Mouse (Mus musculus): Measurements from ENCODE around the gene Cidec. TPM values are rescaled to one million over a fixed set of nuclear protein-coding genes. Genes with fewer than 3 reads are reported as not detected.

Gene Cidec
- total and polyA plus RNA-seq, 2 experiments: 0.92 to 1.5 TPM

DNA sequence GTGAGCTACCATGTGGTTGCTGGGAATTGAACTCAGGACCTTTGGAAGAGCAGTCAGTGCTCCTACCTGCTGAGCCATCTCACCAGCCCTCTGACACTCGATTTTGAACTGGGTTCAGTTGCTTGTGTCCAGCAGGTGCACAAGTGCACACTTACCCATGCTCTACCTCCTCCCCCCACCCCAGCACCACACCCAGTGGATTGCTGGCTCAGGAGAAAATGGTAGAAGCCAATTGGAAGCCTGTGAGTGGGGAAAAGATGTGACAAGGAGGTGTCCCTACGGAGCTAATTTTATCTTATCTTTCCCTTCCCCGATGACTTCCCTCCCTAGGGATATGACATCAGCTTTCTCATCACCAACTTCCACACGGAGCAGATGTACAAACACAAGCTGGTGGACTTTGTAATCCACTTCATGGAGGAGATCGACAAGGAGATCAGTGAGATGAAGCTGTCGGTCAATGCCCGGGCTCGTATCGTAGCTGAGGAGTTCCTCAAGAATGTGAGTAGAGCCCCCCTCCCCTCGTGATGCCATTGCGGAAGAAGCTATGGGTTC is 50.3 kb downstream of the Cidec start:
- no peaks in the 10 kb centered on the region for H3K27me3 ChIP-seq (ENCODE audit: control insufficient read depth, insufficient read depth, low read length)
- 77% methylated on average over 11 of the region's 11 CpGs for WGBS
- H3K9ac ChIP-seq (ENCODE audit: low read depth, low read length): no peak overlapping the region
- H3K27ac ChIP-seq (replicated peaks; ENCODE audit: insufficient read depth, low read depth, low read length): no peak overlapping the region
- H3K79me2 ChIP-seq (ENCODE audit: control insufficient read depth, insufficient read depth, low read length): peaks cover 6% of the 10 kb centered on the region; the same call in 1 of the 2 replicates
- TF ChIP-seq CTCF (IDR thresholded peaks at IDR 0.05; ENCODE audit: low read depth, low read length) (no peak), POLR2A (IDR thresholded peaks at IDR 0.05; ENCODE audit: extremely low read depth, insufficient read depth, low read length) (no peak)
- peaks cover 49% of the 10 kb centered on the region for H3K36me3 ChIP-seq (ENCODE audit: control insufficient read depth, insufficient read depth, low read length)
- H3K4me3 ChIP-seq (ENCODE audit: insufficient read depth, low read depth, low read length): no peak overlapping the region
- H3K4me1 ChIP-seq (ENCODE audit: control insufficient read depth, insufficient read depth, low read length): peaks cover 3% of the 10 kb centered on the region; the same call in 1 of the 2 replicates
- no peak for DNase-seq (ENCODE audit: extremely low read depth, low read depth, low spot score)

DNA sequence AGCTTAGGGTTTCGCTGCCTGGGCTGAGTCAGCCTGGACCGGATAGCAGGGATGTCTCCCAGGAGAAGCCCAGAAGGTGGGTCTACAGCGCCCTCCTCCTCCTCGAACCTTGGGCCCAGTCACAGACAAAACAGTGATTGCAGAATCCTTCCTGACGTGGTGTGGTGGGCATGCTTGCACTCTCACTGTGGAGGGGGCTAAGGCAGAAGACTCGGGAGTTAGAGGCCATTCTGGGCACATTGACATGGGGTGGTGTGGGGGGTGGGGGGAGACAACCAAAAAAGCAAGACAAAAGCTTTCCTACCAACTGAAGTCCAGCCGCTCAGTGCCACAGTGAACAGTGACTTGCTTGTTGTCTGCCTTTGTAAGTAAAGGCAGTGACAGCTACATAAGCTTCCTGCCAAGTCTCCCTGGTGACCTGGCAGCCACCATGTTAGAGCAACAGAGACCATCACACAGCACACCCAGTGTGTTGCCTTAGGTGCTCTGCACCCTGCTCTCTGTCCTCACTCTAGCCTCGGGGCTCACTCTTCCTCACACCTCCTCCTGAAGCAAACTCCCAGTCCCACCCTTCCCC is 51.1 kb downstream of the Cidec start:
- Histone ChIP-seq H3K27me3 (ENCODE audit: control insufficient read depth, insufficient read depth, low read length) (no peaks in the 10 kb centered on the region), H3K9ac (ENCODE audit: low read depth, low read length) (no peak overlapping the region), H3K79me2 (ENCODE audit: control insufficient read depth, insufficient read depth, low read length) (peaks cover 7% of the 10 kb centered on the region; the same call in 1 of the 2 replicates), H3K4me3 (ENCODE audit: insufficient read depth, low read depth, low read length) (no peak overlapping the region), H3K4me1 (ENCODE audit: control insufficient read depth, insufficient read depth, low read length) (no peaks in the 10 kb centered on the region), H3K27ac (replicated peaks; ENCODE audit: insufficient read depth, low read depth, low read length) (no peak overlapping the region), H3K36me3 (ENCODE audit: control insufficient read depth, insufficient read depth, low read length) (peaks cover 42% of the 10 kb centered on the region)
- TF ChIP-seq POLR2A (IDR thresholded peaks at IDR 0.05; ENCODE audit: extremely low read depth, insufficient read depth, low read length): no peak
- no peak for TF ChIP-seq CTCF (IDR thresholded peaks at IDR 0.05; ENCODE audit: low read depth, low read length)
- no peak for DNase-seq (ENCODE audit: extremely low read depth, low read depth, low spot score)
- 96% methylated on average over 8 of the region's 8 CpGs for WGBS

DNA sequence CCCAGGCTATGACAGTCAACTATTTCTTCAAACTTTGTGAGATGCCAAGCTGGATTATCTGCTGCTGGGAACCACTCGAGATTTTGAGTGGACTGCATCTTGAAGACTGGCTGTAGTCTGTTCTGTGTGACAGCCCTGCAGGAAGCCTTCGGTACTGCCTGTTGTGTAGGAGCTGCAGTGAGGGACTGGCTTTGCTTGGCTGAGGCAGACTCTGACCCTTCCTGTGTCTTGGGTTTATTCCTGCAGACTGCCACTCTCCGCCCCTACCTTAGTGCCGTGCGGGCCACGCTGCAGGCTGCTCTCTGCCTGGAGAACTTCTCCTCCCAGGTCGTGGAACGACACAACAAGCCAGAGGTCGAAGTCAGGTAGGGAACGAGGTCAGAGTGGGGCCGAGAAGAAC is 55.1 kb downstream of the Cidec start:
- H3K4me1 ChIP-seq (ENCODE audit: control insufficient read depth, insufficient read depth, low read length): peaks cover 7% of the 10 kb centered on the region
- H3K4me3 ChIP-seq (ENCODE audit: insufficient read depth, low read depth, low read length): no peak overlapping the region
- no peaks in the 10 kb centered on the region for H3K27me3 ChIP-seq (ENCODE audit: control insufficient read depth, insufficient read depth, low read length)
- H3K79me2 ChIP-seq (ENCODE audit: control insufficient read depth, insufficient read depth, low read length): peaks cover 20% of the 10 kb centered on the region; the same call in 1 of the 2 replicates
- no peak overlapping the region for H3K9ac ChIP-seq (ENCODE audit: low read depth, low read length)
- WGBS: 91% methylated on average over 11 of the region's 11 CpGs
- TF ChIP-seq POLR2A (IDR thresholded peaks at IDR 0.05; ENCODE audit: extremely low read depth, insufficient read depth, low read length) (no peak), CTCF (IDR thresholded peaks at IDR 0.05; ENCODE audit: low read depth, low read length) (no peak)
- H3K27ac ChIP-seq (replicated peaks; ENCODE audit: insufficient read depth, low read depth, low read length): no peak overlapping the region
- DNase-seq (ENCODE audit: extremely low read depth, low read depth, low spot score): no peak
- H3K36me3 ChIP-seq (ENCODE audit: control insufficient read depth, insufficient read depth, low read length): peaks cover 24% of the 10 kb centered on the region

DNA sequence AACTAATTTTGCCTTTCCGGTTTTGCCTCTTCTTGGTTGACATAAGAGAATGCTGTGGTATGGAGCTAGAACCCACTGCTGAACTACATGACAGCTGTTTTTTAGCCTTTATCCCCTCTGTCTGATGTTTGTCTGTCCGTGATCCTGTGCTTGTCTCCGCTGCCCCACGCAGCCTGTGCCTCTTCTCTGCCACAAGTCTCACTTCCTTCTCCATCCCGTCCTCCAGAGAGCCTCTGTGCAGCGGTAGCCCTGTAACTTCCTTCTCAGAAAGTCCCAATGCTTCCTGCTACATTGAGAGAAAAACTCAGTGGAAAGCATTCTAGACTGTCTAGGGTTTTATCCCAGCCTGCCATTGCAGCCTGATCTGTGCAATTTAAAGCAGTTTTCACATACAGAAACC is 56.3 kb downstream of the Cidec start:
- H3K36me3 ChIP-seq (ENCODE audit: control insufficient read depth, insufficient read depth, low read length): peaks cover 18% of the 10 kb centered on the region

DNA sequence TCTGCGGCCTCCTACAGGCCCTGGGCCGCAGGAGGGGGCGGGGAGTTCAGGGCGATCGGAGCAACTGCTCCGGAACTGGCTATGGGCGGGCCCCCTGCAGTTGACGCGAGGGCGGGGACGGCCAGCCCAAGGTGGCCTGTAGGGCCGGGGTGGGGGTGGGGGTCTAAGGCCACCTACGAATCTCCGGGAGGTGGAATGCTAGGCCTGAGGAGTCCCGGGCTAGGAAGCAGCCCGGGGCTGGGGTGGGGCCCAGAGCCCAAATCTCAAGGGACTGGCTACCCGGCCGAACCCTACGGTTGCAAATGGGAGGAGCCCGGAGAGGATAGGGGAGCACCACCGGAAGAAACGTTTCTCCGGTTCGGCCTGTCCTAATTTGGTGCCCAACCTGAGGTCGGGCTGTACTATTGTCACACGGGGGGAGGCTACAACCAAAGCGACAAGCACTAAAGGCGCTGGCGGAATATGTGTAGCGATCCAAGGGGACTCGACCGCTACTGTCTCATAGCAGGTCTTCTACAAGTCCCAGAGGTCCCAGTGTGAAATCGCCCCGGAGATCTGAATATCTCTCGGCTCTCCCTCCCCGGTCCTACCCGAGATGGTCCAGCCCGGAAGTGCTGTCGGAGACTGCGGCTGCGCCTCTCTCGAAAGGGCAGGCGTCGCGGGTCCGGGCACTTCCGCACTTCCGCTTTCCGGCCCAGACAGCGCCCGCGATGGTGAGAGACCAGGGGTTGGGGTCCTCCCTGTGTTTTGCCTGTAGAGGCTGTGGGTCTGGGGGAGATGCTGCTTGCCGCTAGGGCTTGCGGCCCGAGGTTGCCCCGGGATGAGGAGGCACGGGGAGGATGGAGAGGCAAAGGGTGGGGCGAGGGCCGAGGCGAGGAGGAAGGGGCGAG is 57.8 kb downstream of the Cidec start, which contains the start of the genes Tada3 and Arpc4:
Gene Tada3 (minus strand): TSS at position 388 of the 890 bp plus-strand sequence.
Gene Arpc4 (plus strand): TSS at position 620 of the 890 bp plus-strand sequence.
- WGBS: under 1% methylated on average over 57 of the region's 61 CpGs
- peaks cover 7% of the 10 kb centered on the region for H3K4me1 ChIP-seq (ENCODE audit: control insufficient read depth, insufficient read depth, low read length)
- H3K36me3 ChIP-seq (ENCODE audit: control insufficient read depth, insufficient read depth, low read length): peaks cover 13% of the 10 kb centered on the region; the same call in 1 of the 2 replicates
- peaks cover 20% of the 10 kb centered on the region; the same call in 1 of the 2 replicates for H3K79me2 ChIP-seq (ENCODE audit: control insufficient read depth, insufficient read depth, low read length)
- no peaks in the 10 kb centered on the region for H3K27me3 ChIP-seq (ENCODE audit: control insufficient read depth, insufficient read depth, low read length)
- TF ChIP-seq CTCF (IDR thresholded peaks at IDR 0.05; ENCODE audit: low read depth, low read length) (no peak), POLR2A (IDR thresholded peaks at IDR 0.05; ENCODE audit: extremely low read depth, insufficient read depth, low read length) (peak; percentile 70; the same call in 1 of the 2 replicates)
- peak within 1 kb of the TSS; percentile 88 for H3K9ac ChIP-seq (ENCODE audit: low read depth, low read length)
- H3K27ac ChIP-seq (replicated peaks; ENCODE audit: insufficient read depth, low read depth, low read length): peak within 1 kb of the TSS; percentile 97
- H3K4me3 ChIP-seq (ENCODE audit: insufficient read depth, low read depth, low read length): peak within 1 kb of the TSS; percentile 91
- DNase-seq (ENCODE audit: extremely low read depth, low read depth, low spot score): peak; percentile 87

More for the DNA sequence above, 56.3 kb downstream of the Cidec start:
- DNase-seq (ENCODE audit: extremely low read depth, low read depth, low spot score): no peak
- Histone ChIP-seq H3K79me2 (ENCODE audit: control insufficient read depth, insufficient read depth, low read length) (peaks cover 20% of the 10 kb centered on the region; the same call in 1 of the 2 replicates), H3K9ac (ENCODE audit: low read depth, low read length) (no peak overlapping the region), H3K4me3 (ENCODE audit: insufficient read depth, low read depth, low read length) (peak overlapping the region; percentile 91; the same call in 1 of the 2 replicates), H3K27me3 (ENCODE audit: control insufficient read depth, insufficient read depth, low read length) (no peaks in the 10 kb centered on the region), H3K27ac (replicated peaks; ENCODE audit: insufficient read depth, low read depth, low read length) (no peak overlapping the region), H3K4me1 (ENCODE audit: control insufficient read depth, insufficient read depth, low read length) (peaks cover 7% of the 10 kb centered on the region)
- WGBS: 56% methylated on average over 6 of the region's 6 CpGs
- TF ChIP-seq CTCF (IDR thresholded peaks at IDR 0.05; ENCODE audit: low read depth, low read length): no peak
- TF ChIP-seq POLR2A (IDR thresholded peaks at IDR 0.05; ENCODE audit: extremely low read depth, insufficient read depth, low read length): no peak
